Comparison of ENCODE assay signal across 8 mouse cellular contexts in genomic region chr7:128417226-128417929, GRCm38 (mm10). TPM values are rescaled to one million over a fixed set of nuclear protein-coding genes. Genes with fewer than 3 reads are reported as not detected.
A peak's percentile ranks its signal among the peaks of the same experiment; 100 is the strongest.
DNase-seq lines count a peak whose midpoint lies in the region; ATAC-seq and TF ChIP-seq lines count a peak whose summit lies in the region.

No protein-coding gene starts in this region.

- peak; percentile 34 for ATAC-seq in Patski
- ATAC-seq in forebrain, embryonic 13.5 days = peak; percentile 16; the same call in 1 of the 2 replicates
- no peak; the same call in 1 of the 2 replicates for ATAC-seq in liver, embryonic 13.5 days (ENCODE audit: low read depth)

- H3K27ac ChIP-seq in forebrain, embryonic 13.5 days = no peak overlapping the region
- peak overlapping the region; percentile 53 for H3K27ac ChIP-seq in liver, embryonic 13.5 days

- no peak for TF ChIP-seq CTCF in Patski (IDR thresholded peaks at IDR 0.05)

- in situ Hi-C loops in Patski (cut with MboI; ENCODE audit: low pct_unique_long_range_greater_than_20kb) = no loop called here

- H3K4me3 ChIP-seq in forebrain, embryonic 13.5 days = peak overlapping the region; percentile 67
- H3K4me3 ChIP-seq in liver, embryonic 13.5 days (replicated peaks) = peak overlapping the region; percentile 79

- H3K36me3 ChIP-seq in forebrain, embryonic 13.5 days (ENCODE audit: poor library complexity, severe bottlenecking) = no peaks in the 10 kb centered on the region
- H3K36me3 ChIP-seq in liver, embryonic 13.5 days = no peaks in the 10 kb centered on the region
- no peaks in the 10 kb centered on the region for H3K36me3 ChIP-seq in splenic B cell, adult 2 months (ENCODE audit: control insufficient read depth, insufficient read depth, low read length, poor library complexity, severe bottlenecking)

- POLR2A ChIA-PET in Patski (lab: Charles Lee) = interaction anchor here (0.7 to 1.6 kb wide), 2 partner anchors 17 to 31 kb away, joined by 3 to 5 read pairs; no protein-coding TSS in a partner anchor

- H3K4me2 ChIP-seq in forebrain, embryonic 13.5 days = peak overlapping the region; percentile 98
- H3K4me2 ChIP-seq in liver, embryonic 13.5 days = peak overlapping the region; percentile 99

- DNase-seq in lung, adult 18-20 months = peak; percentile 16 to 18
- DNase-seq in lung, postnatal 10 days = no peak
- DNase-seq in Patski (ENCODE audit: low read depth, low spot score) = no peak
- no peak for DNase-seq in liver, embryonic 13.5 days
- DNase-seq in splenic B cell, adult 2 months (ENCODE audit: low read depth, low spot score) = peak; percentile 20
- no peak for DNase-seq in layer of hippocampus, adult 9-11 months
- DNase-seq in urinary bladder, adult 18-20 months (ENCODE audit: low spot score in 2 of 2) = no peak

- WGBS in forebrain, embryonic 13.5 days = 3% methylated on average over 32 of the region's 32 CpGs
- under 1% methylated on average over 32 of the region's 32 CpGs for WGBS in liver, embryonic 13.5 days (ENCODE audit: insufficient replicate concordance)

- no peaks in the 10 kb centered on the region for H3K27me3 ChIP-seq in Patski
- peaks cover 78% of the 10 kb centered on the region for H3K27me3 ChIP-seq in forebrain, embryonic 13.5 days
- peaks cover 45% of the 10 kb centered on the region for H3K27me3 ChIP-seq in liver, embryonic 13.5 days
- H3K27me3 ChIP-seq in splenic B cell, adult 2 months (ENCODE audit: control insufficient read depth, insufficient read depth, low read length, poor library complexity, severe bottlenecking) = no peaks in the 10 kb centered on the region

- H3K9me3 ChIP-seq in forebrain, embryonic 13.5 days (replicated peaks) = no peaks in the 10 kb centered on the region
- H3K9me3 ChIP-seq in liver, embryonic 13.5 days (replicated peaks) = no peaks in the 10 kb centered on the region

- CTCF ChIA-PET in Patski (lab: Charles Lee) = no interaction called here

- H3K4me1 ChIP-seq in forebrain, embryonic 13.5 days = peaks cover 19% of the 10 kb centered on the region
- peaks cover 64% of the 10 kb centered on the region for H3K4me1 ChIP-seq in liver, embryonic 13.5 days (replicated peaks)

- peak overlapping the region; percentile 72 for H3K9ac ChIP-seq in forebrain, embryonic 13.5 days
- H3K9ac ChIP-seq in liver, embryonic 13.5 days = peak overlapping the region; percentile 79

RNA-seq across cellular contexts. Expression of gene Rgs10, which starts 1.2 kb away (rescaled TPM):
- 111 TPM for polyA plus RNA-seq in Patski (2021)
- polyA plus RNA-seq in forebrain, embryonic 13.5 days (2015; fragmentation: Nextera tagmentation; extraction: Ambion mirVana) = 10.2 and 11.5 TPM in 2 replicates
- 48.5 and 54.6 TPM in 2 replicates for polyA plus RNA-seq in liver, embryonic 13.5 days (2015; fragmentation: Nextera tagmentation; extraction: Ambion mirVana)

RNA-seq across cellular contexts. Expression of gene Tial1, which starts 44.1 kb away (rescaled TPM):
- polyA plus RNA-seq in Patski (2021) = 82.0 TPM
- 36.5 and 36.6 TPM in 2 replicates for polyA plus RNA-seq in forebrain, embryonic 13.5 days (2015; fragmentation: Nextera tagmentation; extraction: Ambion mirVana)
- polyA plus RNA-seq in liver, embryonic 13.5 days (2015; fragmentation: Nextera tagmentation; extraction: Ambion mirVana) = 11.3 and 16.7 TPM in 2 replicates

Comparison
In these comparisons a context has a peak if more than half of its experiments do, and no peak if none do; other contexts are left out.
1. DNase-seq: peak in lung, adult 18-20 months (2 of 2) and splenic B cell, adult 2 months (single experiment); none in lung, postnatal 10 days (single experiment), Patski (single experiment), liver, embryonic 13.5 days (single experiment), layer of hippocampus, adult 9-11 months (single experiment) and urinary bladder, adult 18-20 months (0 of 2).